In the genomic region with DNA sequence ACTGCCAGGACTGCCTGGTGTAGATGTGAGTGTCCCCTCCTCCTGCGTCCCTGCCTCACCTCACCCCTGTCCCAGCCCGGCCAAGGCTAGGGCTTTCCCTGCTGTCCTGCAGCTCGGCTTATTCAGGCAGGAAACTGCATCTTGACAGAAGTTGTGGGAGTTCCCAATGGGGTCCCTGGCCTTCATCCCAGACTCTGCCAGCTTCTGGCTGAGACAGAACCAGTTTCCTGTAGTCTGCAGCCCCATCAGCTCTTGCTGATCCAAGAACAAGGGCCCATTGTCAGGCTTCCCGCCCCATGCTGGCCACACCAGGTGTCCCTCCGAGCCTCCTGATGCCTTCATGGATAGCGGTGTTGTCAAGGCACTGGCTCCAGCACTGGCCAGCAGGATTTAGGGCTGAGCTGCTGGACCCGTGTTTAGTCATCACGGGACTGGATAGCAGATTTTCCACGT, we compare ENCODE assay signal across 10 mouse cellular contexts. TPM values are rescaled to one million over a fixed set of nuclear protein-coding genes. Genes with fewer than 3 reads are reported as not detected.
DNase-seq lines count a peak whose midpoint lies in the region; ATAC-seq lines count a peak whose summit lies in the region.
"Had no signal": no experiment of that assay in that cellular context is flagged by ENCODE, and none has a peak within 500 bp of the region (broad histone marks: within the 10 kb centered on the region; RNA-seq: fewer than 3 reads in every experiment).

No protein-coding gene starts in this region.

- H3K4me1 ChIP-seq in midbrain, embryonic 10.5 days = peaks cover 25% of the 10 kb centered on the region
- peaks cover 6% of the 10 kb centered on the region; the same call in 1 of the 2 replicates for H3K4me1 ChIP-seq in midbrain, embryonic 11.5 days (ENCODE audit: control insufficient read depth, insufficient read depth, low read length)
- H3K4me1 ChIP-seq in forebrain, embryonic 16.5 days (replicated peaks; ENCODE audit: control insufficient read depth, insufficient read depth, low read length) = peaks cover 25% of the 10 kb centered on the region
- H3K4me1 ChIP-seq in neural tube, embryonic 13.5 days (replicated peaks) = peaks cover 49% of the 10 kb centered on the region

- H3K36me3 ChIP-seq in midbrain, embryonic 10.5 days = peaks cover 8% of the 10 kb centered on the region
- H3K36me3 ChIP-seq in midbrain, embryonic 11.5 days (ENCODE audit: control insufficient read depth, insufficient read depth, low read length) = no peaks in the 10 kb centered on the region
- H3K36me3 ChIP-seq in forebrain, embryonic 16.5 days (ENCODE audit: control insufficient read depth, insufficient read depth) = no peaks in the 10 kb centered on the region
- peaks cover 4% of the 10 kb centered on the region for H3K36me3 ChIP-seq in neural tube, embryonic 13.5 days

- peak; percentile 25 for DNase-seq in embryo, embryonic 11 days
- no peak for DNase-seq in embryo, embryonic 9.5 days (ENCODE audit: extremely low spot score)
- DNase-seq in midbrain, embryonic 10.5 days (ENCODE audit: low spot score) = no peak
- no peak for DNase-seq in midbrain, embryonic 11.5 days (ENCODE audit: low spot score, missing footprints)
- no peak for DNase-seq in kidney, postnatal 25 days
- no peak for DNase-seq in gastrocnemius, postnatal 10 days

- H3K4me2 ChIP-seq in midbrain, embryonic 11.5 days = no peak overlapping the region
- H3K4me2 ChIP-seq in forebrain, embryonic 16.5 days (ENCODE audit: low read length) = peak overlapping the region; percentile 9
- H3K4me2 ChIP-seq in neural tube, embryonic 13.5 days = peak overlapping the region; percentile 62

- WGBS in midbrain, embryonic 10.5 days = 8% methylated on average over 9 of the region's 9 CpGs
- 12% methylated on average over 8 of the region's 9 CpGs for WGBS in midbrain, embryonic 11.5 days
- 8% methylated on average over 9 of the region's 9 CpGs for WGBS in forebrain, embryonic 16.5 days
- WGBS in neural tube, embryonic 13.5 days = 16% methylated on average over 9 of the region's 9 CpGs

- no peaks in the 10 kb centered on the region for H3K9me3 ChIP-seq in midbrain, embryonic 10.5 days (replicated peaks)
- no peaks in the 10 kb centered on the region for H3K9me3 ChIP-seq in midbrain, embryonic 11.5 days (ENCODE audit: control insufficient read depth, low read length)
- H3K9me3 ChIP-seq in forebrain, embryonic 16.5 days (ENCODE audit: control insufficient read depth, low read length) = no peaks in the 10 kb centered on the region
- H3K9me3 ChIP-seq in neural tube, embryonic 13.5 days = no peaks in the 10 kb centered on the region

- no peak overlapping the region for H3K4me3 ChIP-seq in midbrain, embryonic 10.5 days
- no peak overlapping the region for H3K4me3 ChIP-seq in midbrain, embryonic 11.5 days (ENCODE audit: low read depth, low read length)
- H3K4me3 ChIP-seq in forebrain, embryonic 16.5 days (replicated peaks; ENCODE audit: low read length) = no peak overlapping the region
- H3K4me3 ChIP-seq in neural tube, embryonic 13.5 days = no peak overlapping the region

- 0 out of 2 replicates have a peak overlapping the region, but pooled peaks have one; percentile 6 for H3K27ac ChIP-seq in midbrain, embryonic 10.5 days (replicated peaks)
- no peak overlapping the region for H3K27ac ChIP-seq in midbrain, embryonic 11.5 days (ENCODE audit: low read depth, low read length)
- peak overlapping the region; percentile 23; the same call in 1 of the 2 replicates for H3K27ac ChIP-seq in forebrain, embryonic 16.5 days (ENCODE audit: low read length)
- peak overlapping the region; percentile 61 for H3K27ac ChIP-seq in neural tube, embryonic 13.5 days (replicated peaks)
- H3K27ac ChIP-seq: liver, embryonic 14.5 days had no signal

- no peak for ATAC-seq in midbrain, embryonic 11.5 days (ENCODE audit: low FRiP score)
- peak; percentile 70 for ATAC-seq in forebrain, embryonic 16.5 days
- ATAC-seq in neural tube, embryonic 13.5 days (ENCODE audit: low read depth) = peak; percentile 25; the same call in 1 of the 2 replicates

- peaks cover 52% of the 10 kb centered on the region for H3K27me3 ChIP-seq in midbrain, embryonic 10.5 days (ENCODE audit: low read depth, poor library complexity, severe bottlenecking)
- peaks cover 18% of the 10 kb centered on the region for H3K27me3 ChIP-seq in midbrain, embryonic 11.5 days (ENCODE audit: control insufficient read depth, insufficient read depth, low read length)
- peaks cover 4% of the 10 kb centered on the region; the same call in 1 of the 2 replicates for H3K27me3 ChIP-seq in forebrain, embryonic 16.5 days (replicated peaks; ENCODE audit: control insufficient read depth, insufficient read depth, low read length)
- peaks cover 26% of the 10 kb centered on the region for H3K27me3 ChIP-seq in neural tube, embryonic 13.5 days

- H3K9ac ChIP-seq in midbrain, embryonic 11.5 days (ENCODE audit: low read length) = no peak overlapping the region
- no peak overlapping the region; the same call in 1 of the 2 replicates for H3K9ac ChIP-seq in forebrain, embryonic 16.5 days (replicated peaks; ENCODE audit: low read depth, low read length)
- peak overlapping the region; percentile 35; the same call in 1 of the 2 replicates for H3K9ac ChIP-seq in neural tube, embryonic 13.5 days
- H3K9ac ChIP-seq: liver, embryonic 14.5 days had no signal

RNA-seq across cellular contexts. Expression of a gene that starts 3.0 kb away (rescaled TPM):
- polyA plus RNA-seq in midbrain, embryonic 10.5 days (2016; fragmentation: Nextera tagmentation; extraction: Ambion mirVana) = 2.6 and 3.7 TPM in 2 replicates
- 3.0 and 3.7 TPM in 2 replicates for polyA plus RNA-seq in midbrain, embryonic 11.5 days (2014; fragmentation: Nextera tagmentation; extraction: Ambion mirVana)
- polyA plus RNA-seq in forebrain, embryonic 16.5 days (2015; fragmentation: Nextera tagmentation; extraction: Ambion mirVana) = 50.8 and 51.5 TPM in 2 replicates
- 69.2 and 73.5 TPM in 2 replicates for polyA plus RNA-seq in neural tube, embryonic 13.5 days (2015; fragmentation: Nextera tagmentation; extraction: Ambion mirVana)
- 1 to 10 TPM; 1.0 to 1.4 TPM for total RNA-seq in gastrocnemius, postnatal 10 days (2021)

RNA-seq across cellular contexts. Expression of a gene that starts 11.6 kb away (rescaled TPM):
- polyA plus RNA-seq in midbrain, embryonic 10.5 days (2016; fragmentation: Nextera tagmentation; extraction: Ambion mirVana) = 104 and 107 TPM in 2 replicates
- 101 and 104 TPM in 2 replicates for polyA plus RNA-seq in midbrain, embryonic 11.5 days (2014; fragmentation: Nextera tagmentation; extraction: Ambion mirVana)
- 81.8 and 85.5 TPM in 2 replicates for polyA plus RNA-seq in forebrain, embryonic 16.5 days (2015; fragmentation: Nextera tagmentation; extraction: Ambion mirVana)
- polyA plus RNA-seq in neural tube, embryonic 13.5 days (2015; fragmentation: Nextera tagmentation; extraction: Ambion mirVana) = 79.3 and 80.9 TPM in 2 replicates
- 10 to 100 TPM; 27.9 to 32.2 TPM for total RNA-seq in gastrocnemius, postnatal 10 days (2021)

RNA-seq across cellular contexts. Expression of a gene that starts 19.5 kb away (rescaled TPM):
- 39.7 and 41.2 TPM in 2 replicates for polyA plus RNA-seq in midbrain, embryonic 10.5 days (2016; fragmentation: Nextera tagmentation; extraction: Ambion mirVana)
- 42.1 and 45.9 TPM in 2 replicates for polyA plus RNA-seq in midbrain, embryonic 11.5 days (2014; fragmentation: Nextera tagmentation; extraction: Ambion mirVana)
- 49.3 and 50.6 TPM in 2 replicates for polyA plus RNA-seq in forebrain, embryonic 16.5 days (2015; fragmentation: Nextera tagmentation; extraction: Ambion mirVana)
- 40.1 and 43.8 TPM in 2 replicates for polyA plus RNA-seq in neural tube, embryonic 13.5 days (2015; fragmentation: Nextera tagmentation; extraction: Ambion mirVana)
- 10 to 100 TPM in 1 of 2 experiments, 1 to 10 TPM in 1; 7.5 to 10.4 TPM for total RNA-seq in gastrocnemius, postnatal 10 days (2021)

RNA-seq across cellular contexts. Expression of a gene that starts 41.9 kb away (rescaled TPM):
- 0.22 and 0.26 TPM in 2 replicates for polyA plus RNA-seq in midbrain, embryonic 10.5 days (2016; fragmentation: Nextera tagmentation; extraction: Ambion mirVana)
- polyA plus RNA-seq in midbrain, embryonic 11.5 days (2014; fragmentation: Nextera tagmentation; extraction: Ambion mirVana) = 0.18 and 0.23 TPM in 2 replicates
- polyA plus RNA-seq in forebrain, embryonic 16.5 days (2015; fragmentation: Nextera tagmentation; extraction: Ambion mirVana) = 0.15 and 0.28 TPM in 2 replicates
- polyA plus RNA-seq in neural tube, embryonic 13.5 days (2015; fragmentation: Nextera tagmentation; extraction: Ambion mirVana) = 0.40 and 0.55 TPM in 2 replicates
- total RNA-seq in gastrocnemius, postnatal 10 days (2021) = under 1 TPM; 0.28 to 0.41 TPM
- total RNA-seq: granulocyte monocyte progenitor cell, adult 5-6 weeks had no signal

Comparison
In these comparisons a context has a peak if more than half of its experiments do, and no peak if none do; other contexts are left out.
1. RNA of a gene that starts 3.0 kb away (polyA plus RNA-seq): 69.2 to 73.5 TPM in neural tube, embryonic 13.5 days and 50.8 to 51.5 TPM in forebrain, embryonic 16.5 days; 3.0 to 3.7 TPM in midbrain, embryonic 11.5 days and 2.6 to 3.7 TPM in midbrain, embryonic 10.5 days; every median in the first group is over 10 times any median in the second.